Mouse (Mus musculus) skeletal muscle tissue, adult 2 months (tissue): ENCODE measurements around the gene Pafah1b1.
A peak's percentile ranks its signal among the peaks of the same experiment; 100 is the strongest.

Experiments
- DNase-seq: peaks from one replicate; pipeline ENCODE4 v3.0.0-alpha.2; 2012; ENCODE audit warnings: low read depth, low spot score

Gene Pafah1b1

DNA sequence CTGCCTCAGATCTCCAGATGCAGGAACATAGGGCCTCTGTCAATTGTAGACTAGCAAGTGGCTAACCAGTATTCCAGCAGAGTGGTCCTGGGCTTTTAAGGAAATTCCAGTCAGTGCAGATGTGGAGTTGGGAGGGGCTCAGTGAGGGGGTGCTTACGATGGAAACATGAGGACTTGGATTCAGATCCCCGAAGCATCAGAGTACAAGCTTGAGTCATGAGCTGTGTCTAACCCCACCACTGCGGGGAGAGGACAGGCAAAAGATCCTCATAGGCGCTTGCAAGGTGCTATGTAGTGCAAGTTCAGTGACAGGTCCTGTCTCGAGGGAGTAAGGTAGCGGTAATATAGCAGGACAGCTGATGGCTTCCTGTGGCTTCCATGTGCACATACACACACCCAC, 62.2 kb downstream of the Pafah1b1 start:
- DNase-seq, result no peak

DNA sequence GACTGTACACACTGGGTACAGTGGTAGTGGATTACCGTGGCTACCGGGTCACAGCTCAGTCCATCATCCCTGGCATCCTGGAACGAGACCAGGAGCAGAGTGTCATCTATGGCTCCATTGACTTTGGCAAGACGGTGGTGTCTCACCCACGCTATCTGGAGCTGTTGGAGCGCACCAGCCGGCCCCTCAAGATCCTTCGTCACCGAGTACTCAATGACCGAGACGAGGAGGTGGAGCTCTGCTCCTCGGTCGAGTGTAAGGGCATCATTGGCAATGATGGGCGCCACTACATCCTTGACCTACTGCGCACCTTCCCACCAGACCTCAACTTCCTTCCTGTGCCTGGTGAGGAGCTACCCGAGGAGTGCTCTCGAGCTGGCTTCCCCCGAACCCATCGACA, 62.8 kb downstream of the Pafah1b1 start:
- DNase-seq, result no peak

DNA sequence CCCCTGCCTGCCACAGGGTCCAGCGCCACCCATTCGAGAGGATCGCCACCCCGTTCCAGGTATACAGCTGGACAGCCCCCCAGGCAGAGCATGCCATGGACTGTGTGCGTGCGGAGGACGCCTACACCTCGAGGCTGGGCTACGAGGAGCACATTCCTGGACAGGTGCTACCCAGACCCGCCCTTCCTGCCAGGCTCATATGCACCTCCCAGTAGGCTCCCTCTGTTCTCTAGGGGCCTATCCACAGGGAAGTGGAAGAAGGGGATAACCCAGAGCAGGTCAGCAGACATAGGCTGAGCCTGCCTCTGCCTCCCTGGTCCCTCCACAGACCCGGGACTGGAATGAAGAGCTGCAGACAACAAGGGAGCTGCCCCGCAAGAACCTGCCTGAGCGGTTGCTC, 64.1 kb downstream of the Pafah1b1 start:
- no peak for DNase-seq

DNA sequence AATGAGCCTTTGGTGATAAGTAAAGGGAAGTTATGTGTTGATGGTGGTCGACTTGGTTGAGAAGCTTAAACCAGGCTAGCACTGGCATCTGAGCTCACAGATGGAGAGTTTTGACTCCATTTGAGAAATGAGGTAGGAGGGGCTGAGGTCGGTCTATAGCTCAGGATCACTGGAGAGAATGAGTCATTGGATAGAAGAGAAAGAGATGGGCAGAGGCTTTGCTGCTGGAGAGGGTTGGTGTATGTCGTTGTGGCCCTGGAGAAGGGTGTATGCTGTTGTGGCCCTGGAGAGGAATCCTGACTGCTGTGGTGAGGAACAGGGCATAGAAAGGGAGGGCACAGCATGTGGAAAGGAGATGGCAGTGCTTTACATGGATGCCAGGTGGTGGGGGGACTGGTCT, 68.5 kb downstream of the Pafah1b1 start:
- DNase-seq, result no peak

DNA sequence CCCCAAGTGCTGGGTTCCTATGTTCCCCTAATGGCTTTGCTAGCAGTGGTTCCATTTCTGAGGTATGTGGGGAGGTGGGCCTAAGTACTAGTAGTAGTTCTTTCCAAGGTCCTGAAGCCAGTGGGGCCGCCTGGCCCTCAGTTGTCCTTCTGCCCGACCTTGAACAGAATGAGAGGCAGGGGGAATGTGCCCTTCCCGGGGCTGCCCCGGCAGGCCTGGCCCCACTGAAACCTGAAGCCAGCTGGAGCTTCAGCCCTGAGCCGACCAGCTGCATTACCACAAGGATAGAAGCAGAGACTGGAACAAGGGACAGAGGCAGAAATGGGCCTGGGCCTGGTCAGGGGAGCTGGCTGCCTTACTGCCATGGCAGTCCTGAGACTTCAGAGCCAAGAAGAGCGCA, 71.1 kb downstream of the Pafah1b1 start:
- peak; percentile 69 for DNase-seq

DNA sequence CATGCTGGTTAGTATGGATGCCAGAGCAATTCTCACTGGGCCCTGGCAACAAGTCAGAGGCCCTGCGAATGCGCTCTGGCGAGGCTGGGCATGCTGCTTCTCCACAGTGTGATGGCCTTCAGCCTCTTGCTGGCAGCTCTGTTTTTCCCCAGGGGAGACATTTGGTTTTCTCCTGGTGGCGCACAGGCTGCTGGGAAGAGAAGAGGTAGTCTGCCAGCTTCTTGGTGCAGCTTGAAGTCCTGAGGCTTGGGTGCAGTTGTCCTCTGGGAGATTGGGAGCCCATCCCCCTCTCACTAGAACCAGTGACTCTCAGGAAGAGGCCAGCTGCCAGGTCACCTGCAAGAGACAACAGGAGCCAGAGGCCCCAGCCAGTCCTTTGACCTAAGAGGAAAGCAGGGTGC, 71.7 kb downstream of the Pafah1b1 start:
- peak; percentile 71 for DNase-seq

DNA sequence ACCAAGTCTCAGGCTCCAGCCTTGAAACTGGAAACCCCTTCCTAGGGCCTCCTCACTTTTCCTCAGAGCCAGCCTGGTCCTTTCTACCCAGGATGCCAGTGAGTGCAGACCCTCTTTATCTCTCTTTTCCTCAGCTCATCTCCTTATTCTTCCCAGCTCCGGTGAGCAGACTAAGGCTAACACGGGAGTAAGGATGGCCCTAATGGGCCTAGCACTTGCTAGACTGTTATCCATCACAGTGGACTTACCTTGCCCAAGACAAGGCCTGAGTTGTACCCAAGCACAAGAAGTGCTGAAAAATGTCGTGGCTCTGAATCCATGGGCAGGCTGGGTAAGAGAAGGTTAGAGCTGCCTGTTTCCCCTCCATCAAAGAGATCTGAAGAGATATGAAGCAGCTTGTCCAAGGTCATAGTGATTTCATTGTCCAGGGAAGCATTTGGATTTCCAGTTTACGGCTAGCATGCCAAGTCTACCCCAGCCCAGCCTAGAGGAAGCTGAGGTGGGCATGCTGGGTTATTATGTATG, 73.8 kb downstream of the Pafah1b1 start:
- no peak for DNase-seq

DNA sequence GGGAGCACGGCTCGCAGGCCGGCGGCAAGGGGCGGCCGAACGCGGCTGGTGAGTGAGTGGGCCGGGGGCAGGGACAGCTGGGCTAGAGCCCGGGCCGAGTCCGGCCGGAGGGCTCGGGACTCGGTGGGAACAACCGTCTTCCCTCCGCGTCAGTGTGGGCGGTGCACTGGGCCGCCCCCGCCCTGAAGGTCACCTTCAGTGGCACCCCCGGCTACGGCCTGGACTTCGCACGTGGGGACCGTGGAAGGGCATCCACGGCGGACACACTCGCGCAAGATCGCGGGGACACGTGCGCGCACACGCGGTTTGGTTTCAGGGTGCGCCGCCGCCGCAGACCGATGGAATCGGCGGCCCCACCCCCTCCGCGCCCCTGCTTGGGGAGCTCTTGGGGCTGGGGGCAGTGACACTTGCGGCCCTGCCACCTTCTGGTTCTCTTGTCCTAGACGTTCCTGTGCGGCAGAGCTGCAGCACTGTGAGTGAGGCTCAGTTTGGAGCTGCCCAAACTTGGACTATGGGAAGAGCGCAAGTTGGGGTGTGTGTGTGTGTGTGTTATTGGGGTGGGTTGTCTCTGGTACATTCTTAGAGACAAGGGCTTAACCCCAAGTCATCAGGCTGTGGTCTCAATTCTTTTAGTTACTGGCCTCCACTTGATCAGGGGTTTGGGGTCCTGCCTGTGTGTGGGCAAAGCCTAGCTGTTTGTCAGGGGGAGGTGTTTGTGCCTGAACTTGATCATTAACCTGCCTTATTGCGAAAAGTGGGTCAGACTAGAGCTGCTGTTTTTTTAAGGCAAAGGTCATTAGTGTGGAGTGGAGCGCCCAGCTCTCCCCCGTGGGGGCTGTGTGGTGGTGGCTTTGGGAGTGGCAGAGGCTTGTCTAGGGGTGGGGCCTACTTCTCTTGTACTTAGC, 74.6 kb downstream of the Pafah1b1 start:
- no peak for DNase-seq

DNA sequence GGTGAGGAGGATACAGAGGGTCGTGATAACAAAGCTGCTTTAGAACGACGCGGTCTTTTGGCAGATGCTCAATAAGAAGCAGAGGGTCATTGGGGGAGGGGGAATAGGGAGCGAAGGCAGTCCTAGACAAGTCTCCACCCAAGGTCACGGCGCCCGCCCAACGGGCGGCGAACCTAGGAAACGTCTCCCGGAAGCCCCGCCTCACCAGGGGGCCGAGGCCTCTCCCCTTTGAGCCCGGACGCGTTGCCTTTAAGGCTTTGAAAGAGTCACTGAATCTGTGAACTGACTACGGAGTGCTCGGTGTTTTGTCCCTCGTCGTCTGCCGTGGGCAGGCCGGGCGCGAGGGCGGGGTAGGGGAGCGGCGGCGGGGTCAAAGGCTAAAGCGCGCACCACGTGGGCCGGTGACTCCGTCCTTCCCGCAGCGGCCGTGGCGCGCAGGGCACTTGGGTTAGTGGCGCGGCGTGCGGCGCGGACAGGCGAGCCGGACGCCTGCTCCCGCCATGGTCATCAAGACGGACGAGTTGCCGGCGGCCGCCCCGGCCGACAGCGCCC, 75.3 kb downstream of the Pafah1b1 start, which contains the start of gene Cluh:
Cluh (plus strand) TSS at position 401 of the 552 bp plus-strand sequence.
- DNase-seq, result peak; percentile 98

DNA sequence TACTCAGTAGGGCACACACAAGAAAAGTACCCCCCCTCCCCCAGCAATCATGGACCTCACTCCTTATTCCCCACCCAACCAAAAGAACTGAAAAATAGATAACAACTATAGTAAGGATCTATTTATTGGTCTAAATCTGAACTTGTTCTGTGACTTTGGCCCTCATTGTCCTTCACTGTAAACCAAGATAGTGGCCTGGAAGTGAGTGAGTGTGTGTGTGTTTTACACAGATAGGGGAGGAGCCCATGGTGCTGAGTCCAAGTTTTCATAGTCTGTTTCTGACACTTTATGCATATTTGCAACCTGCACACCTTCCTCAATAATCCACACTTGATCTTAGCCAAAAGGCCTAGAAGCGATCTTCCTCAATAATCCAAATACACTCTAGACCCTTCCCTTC, 75.8 kb downstream of the Pafah1b1 start:
- no peak for DNase-seq

DNA sequence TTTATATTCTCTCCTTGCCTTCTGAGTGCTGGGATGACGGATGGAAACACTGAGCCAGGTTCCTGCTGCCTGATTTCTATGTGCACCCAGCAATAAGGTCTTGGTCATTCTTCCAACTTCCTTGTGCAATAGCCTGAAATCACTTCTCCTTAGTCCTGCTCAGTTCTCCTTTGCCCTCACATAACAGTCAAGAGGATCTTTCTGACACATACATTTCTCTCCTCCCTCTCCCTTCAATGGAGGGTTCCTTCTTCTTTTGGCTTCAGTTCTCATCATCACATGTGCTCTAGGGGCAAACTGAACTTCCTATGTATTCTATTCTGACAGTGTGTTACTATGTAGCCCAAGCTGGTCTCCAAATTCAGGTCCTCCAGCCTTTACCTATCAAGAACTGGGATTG, 76.5 kb downstream of the Pafah1b1 start:
- DNase-seq, result peak; percentile 46

DNA sequence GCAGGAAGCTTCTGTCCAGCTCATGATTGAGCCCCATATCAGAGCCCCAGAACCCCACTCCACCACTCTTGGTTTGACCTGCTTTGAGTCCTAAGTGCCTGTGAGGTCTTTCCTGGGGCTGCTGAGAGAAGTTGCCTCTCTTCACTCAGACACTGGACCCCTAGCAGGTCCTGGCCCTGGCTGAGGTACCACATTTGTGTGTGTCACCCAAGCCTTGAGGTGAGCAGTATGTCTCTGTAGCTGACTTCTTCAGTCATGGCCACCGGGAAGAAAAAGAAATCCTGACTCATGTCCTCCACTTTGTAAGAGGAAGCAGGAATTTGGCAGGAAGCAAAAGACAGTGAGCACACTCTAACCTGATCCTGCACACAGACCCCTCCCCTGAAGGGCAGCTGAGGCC, 84.8 kb downstream of the Pafah1b1 start:
- no peak for DNase-seq

DNA sequence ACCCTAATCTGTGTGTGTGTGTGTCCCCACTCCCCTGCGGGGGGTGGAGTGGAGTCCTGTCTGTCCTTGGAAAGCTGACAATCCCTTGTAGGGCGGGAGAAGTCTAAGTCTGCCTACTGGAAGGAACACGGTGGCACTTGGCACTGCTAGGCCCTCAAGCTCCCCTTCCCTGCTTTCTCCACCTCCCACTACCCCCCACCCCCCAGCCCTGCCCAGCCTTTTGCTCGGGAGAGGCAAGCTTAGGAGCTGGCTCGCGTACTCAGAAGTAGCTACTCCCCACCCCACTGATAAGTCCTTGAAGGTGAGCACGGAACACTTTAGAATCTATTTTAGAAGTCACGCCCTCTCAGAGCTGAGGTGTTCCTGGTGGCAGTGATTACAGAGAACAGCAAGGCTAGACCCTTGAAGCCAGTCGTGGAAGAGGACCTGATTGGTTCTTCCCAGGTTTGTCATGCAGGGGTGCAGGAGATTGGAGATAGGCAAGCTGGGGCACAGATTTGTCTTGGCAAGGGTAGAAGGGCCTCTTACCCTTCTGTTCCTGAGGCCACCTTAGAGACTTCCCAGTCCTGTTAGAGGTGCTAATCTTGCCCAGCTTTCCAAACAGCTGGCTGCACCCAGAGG, 85.6 kb downstream of the Pafah1b1 start:
- no peak for DNase-seq

DNA sequence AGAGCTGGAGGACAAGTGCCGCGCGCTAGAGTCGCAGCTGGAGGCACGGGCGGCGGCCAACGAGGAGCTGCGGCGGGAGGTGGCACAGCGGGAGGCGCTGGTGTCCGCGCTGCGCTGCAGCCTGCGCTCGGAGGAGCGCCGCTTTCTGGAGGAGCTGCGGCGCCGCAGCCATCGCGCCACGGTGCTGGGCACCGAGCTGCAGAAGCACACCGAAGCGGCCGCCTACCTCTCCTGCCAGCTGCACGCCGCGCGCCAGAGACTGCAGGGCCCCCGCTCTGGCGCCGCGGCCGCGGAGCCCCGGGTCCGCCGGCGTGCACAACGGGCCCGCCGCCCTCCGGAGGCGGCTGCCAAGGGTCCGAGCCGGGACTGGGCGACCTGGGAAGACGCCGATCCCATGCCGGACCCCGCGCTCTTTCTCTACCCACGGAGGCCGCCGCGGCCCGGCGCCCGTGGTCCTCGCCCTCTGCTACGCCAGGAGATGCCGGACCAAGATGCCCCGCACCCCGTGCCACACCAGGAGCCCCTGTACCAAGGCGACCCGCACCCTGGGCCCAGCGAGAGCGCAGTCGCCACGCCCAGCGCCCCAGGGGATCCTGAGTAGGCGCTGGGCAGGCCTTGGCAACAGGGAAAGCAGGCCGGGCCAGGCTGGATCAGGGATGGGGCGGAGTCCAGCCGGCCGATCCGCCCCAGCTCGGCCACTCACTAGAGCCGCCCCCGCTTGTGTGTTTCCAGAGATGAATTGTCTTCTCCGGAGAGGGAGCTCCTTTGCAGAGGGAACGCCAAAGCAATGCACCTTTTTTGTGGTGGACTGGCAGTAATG, 86.3 kb downstream of the Pafah1b1 start:
- peak; percentile 76 for DNase-seq

DNA sequence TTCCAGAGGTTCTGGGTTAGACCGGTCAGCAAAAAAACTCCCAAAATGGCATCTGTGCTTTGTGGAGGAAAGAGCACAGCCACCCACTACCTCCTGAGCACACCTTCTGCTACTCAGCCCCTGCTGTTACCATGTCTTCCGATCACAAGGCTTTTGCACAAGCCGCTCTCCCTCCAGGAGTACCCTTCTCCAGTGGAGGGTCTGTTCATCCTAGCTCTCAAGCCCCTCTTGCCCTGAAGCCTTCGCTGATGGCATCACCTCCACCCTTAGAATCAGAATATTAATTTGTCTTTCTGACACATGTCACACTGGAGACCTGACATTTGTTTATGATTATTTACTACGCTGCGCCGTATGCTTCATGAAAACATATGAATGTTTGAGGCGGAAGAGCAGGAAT, 87.0 kb downstream of the Pafah1b1 start:
- no peak for DNase-seq

DNA sequence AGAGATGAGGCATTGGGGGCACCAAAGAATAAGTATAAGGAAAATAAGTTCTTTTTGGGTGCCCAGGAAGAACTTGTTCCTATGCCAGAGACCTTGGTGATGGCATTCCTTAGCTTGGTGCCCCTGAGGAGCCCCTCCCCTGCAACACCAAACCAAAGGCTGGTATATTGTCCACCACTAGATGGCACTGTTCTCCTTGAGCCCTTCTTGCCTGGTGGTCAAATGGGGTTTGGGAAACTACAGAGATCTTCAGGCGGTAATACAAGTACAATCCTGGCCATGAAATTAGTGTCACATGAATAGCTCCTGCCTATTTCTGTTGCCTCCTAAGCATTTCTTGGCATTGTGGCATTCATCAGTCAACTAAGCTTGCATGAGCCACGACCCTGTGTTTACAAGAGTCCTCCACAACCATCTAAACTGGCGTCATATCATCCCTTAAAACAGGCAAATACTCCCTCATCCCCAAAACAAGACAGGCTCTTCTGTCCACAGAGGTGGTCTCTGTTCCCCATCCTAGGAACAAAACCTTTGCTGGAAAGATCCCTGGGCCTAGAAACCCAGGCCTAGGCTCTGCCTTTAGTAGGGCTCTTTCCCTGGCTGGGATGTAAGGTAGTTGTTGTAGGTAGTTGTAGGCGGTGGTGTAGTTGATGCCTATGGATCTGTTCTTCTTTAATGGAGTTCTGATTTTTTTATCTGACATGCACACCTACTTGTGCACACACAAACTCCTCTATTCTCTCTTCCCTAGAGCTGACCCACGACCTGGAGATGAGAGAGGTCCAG, 89.8 kb downstream of the Pafah1b1 start:
- DNase-seq, result peak; percentile 59

DNA sequence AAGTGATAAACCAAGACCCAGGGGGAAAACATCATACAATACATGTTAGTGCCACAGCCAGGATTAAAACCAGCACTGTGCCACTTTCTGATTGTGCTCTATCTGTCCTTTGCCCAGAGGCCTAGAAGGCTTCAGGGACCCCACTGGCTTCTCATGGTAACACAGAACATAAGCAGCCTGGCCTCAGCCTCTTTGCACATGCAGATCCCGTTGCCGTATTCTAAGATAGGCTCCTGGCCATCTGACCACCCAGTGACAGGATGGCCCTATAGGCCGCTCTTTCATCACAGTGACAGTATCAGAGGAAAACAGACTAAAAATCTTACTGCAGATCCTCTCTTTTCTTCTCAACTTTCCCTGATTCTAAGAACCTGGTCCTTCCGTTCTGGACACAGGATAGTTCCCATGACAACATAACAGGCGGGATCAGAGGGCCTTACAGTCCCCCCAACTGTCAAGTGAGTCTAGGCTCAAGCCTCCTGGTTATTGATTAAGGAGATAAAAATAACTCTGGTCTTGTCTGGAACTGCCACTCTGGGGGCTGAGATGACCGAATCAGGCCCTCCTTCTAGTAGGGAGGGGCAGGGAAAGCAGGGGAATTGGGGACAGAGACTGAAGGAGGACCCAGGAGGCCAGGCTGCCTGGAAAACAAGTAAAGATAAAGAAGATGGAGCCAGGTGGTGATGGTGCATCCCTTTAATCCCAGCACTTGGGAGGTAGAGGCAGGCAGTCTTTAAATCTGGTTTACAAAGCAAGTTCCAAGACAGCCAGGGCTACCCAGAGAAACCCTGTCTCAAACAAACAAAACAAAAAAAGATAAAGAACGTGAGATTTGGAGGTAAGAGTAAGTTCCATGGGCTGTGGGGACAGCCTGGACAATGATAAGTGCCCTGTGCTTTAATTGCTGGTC, 92.3 kb downstream of the Pafah1b1 start:
- DNase-seq, result no peak

DNA sequence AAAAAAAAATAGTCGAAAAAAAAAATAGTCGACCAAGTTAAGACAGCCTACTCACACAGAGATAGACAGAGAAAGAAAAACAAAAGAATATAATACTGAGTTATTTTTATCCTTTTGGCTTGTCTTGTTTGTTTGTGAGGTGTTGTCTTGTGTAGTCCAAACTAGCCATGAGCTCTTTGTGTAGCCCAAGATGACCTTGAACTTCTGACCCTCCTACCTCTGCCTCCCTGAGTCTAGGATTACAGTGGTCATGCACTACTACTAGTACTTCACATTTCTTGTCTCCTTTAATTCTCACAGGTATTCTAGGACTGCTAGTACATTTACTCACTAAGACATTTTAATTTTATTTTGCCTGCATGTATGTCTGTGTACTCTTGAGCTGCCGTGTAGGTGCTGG, 97.0 kb downstream of the Pafah1b1 start:
- DNase-seq, result no peak

DNA sequence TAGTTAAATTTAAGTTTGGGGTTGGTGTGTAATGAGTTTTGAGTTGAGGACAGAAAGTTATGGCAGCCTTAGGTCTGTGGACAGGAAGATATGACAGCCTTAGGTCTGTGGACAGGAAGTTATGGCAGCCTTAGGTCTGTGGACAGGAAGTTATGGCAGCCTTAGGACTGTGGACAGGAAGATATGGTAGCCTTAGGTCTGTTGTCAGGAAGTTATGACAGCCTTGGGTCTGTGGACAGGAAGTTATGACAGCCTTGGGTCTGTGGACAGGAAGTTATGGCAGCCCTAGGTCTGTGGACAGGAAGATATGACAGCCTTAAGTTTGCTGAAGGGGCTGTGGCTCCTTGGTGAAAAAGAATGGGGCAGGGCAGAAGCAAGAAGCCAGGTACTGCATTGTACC, 99.1 kb downstream of the Pafah1b1 start:
- no peak for DNase-seq
